Mouse (Mus musculus) limb, embryonic 15.5 days (tissue): Measurements from ENCODE around the gene Gimap4. TPM values are rescaled to one million over a fixed set of nuclear protein-coding genes. Genes with fewer than 3 reads are reported as not detected.
"Not testable (repeated sequence)": the region's sequence is repeated elsewhere in the genome, so short reads cannot be mapped to it uniquely, and the experiment has no call there.

Experiments used
- ATAC-seq: fragments of 200-750 bp; cut with Nextera tagmentation; 2 replicates; pipeline ENCODE4 v1.8.0; 2017; ENCODE audit warnings: low read depth, moderate TSS enrichment; ENCODE audit not compliant: insufficient number of reproducible peaks, low FRiP score, low TSS enrichment
- H3K27ac ChIP-seq: fragments of 300-500 bp; sonication (generic); 2 replicates; pipeline ENCODE4 v1.5.1; 2015; ENCODE audit warnings: moderate library complexity, mild to moderate bottlenecking, inconsistent platforms
- H3K27me3 ChIP-seq: fragments of 300-500 bp; sonication (generic); 2 replicates; pipeline ENCODE4 v1.6.1; 2015; ENCODE audit warnings: inconsistent platforms
- H3K36me3 ChIP-seq: fragments of 300-500 bp; sonication (generic); 2 replicates; pipeline ENCODE4 v1.6.1; 2015; ENCODE audit warnings: inconsistent platforms
- H3K4me1 ChIP-seq: fragments of 300-500 bp; sonication (generic); 2 replicates; pipeline ENCODE4 v1.6.1; 2015; ENCODE audit warnings: inconsistent platforms
- H3K4me2 ChIP-seq: fragments of 300-500 bp; sonication (generic); 2 replicates; pipeline ENCODE4 v1.6.1; 2015; ENCODE audit warnings: mild to moderate bottlenecking, inconsistent platforms
- H3K4me3 ChIP-seq: fragments of 300-500 bp; sonication (generic); 2 replicates; pipeline ENCODE4 v1.5.1; 2015; ENCODE audit warnings: mild to moderate bottlenecking, inconsistent platforms
- H3K9ac ChIP-seq: fragments of 300-500 bp; sonication (generic); 2 replicates; pipeline ENCODE4 v1.6.1; 2015; ENCODE audit warnings: inconsistent platforms
- H3K9me3 ChIP-seq: fragments of 300-500 bp; sonication (generic); 2 replicates; pipeline ENCODE4 v1.6.1; 2016; ENCODE audit warnings: inconsistent platforms
- WGBS: fragments of 180-500 bp; shearing (Covaris S2); methylation state at CpG from one replicate; pipeline ENCODE4 v1.1.7; 2015; 5-methylcytosine and 5-hydroxymethylcytosine counted together
- polyA plus RNA-seq: library from polyadenylated mRNA; unstranded; fragments of >200 nt; fragmentation: Nextera tagmentation; extraction: Ambion mirVana; gene quantifications from 2 replicates; pipeline ENCODE4 v1.2.1, GENCODE M21; 2015

Gene Gimap4
- polyA plus RNA-seq, 1 experiment from 2014 or later = 17.5 TPM

DNA sequence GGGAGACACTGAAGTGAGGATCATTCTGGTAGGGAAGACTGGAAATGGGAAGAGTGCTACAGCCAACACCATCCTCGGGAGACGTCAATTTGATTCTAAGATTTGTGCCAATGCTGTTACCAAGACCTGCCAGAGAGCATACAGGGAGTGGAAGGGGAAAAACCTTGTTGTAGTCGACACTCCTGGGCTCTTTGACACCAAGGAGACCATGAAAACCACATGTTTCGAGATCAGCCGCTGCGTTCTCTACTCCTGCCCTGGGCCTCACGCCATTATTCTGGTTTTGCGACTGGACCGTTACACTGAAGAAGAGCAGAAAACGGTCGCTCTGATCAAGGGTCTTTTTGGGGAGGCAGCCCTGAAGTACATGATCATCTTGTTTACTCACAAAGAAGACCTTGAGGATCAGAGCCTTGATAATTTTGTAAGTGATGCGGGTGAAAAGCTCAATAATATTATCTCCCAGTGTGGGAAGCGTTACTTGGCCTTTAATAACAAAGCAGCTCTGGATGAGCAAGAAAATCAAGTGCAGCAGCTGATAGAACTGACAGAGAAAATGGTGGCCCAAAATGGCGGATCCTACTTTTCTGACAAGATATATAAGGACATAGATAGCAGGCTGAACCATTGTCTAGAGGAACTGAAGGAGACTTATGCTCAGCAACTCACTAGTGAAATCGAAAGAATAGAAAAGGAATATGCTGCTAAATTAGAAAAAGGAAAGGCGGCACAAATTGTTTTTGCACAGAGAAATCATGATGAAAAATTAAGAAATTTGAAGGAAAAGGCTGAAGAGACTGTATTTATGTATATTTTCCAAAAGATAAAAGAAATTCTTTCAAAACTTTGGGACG, 6.6 kb upstream of the Gimap4 start:
- Histone ChIP-seq H3K4me3 (no peak overlapping the region), H3K36me3 (no peaks in the 10 kb centered on the region)

GRCm38 (mm10) chr6:48678391-48678790, 6.0 kb upstream of the Gimap4 start:
- H3K36me3 ChIP-seq = no peaks in the 10 kb centered on the region
- no peak overlapping the region for H3K4me3 ChIP-seq
- no peak overlapping the region for H3K27ac ChIP-seq
- no peak overlapping the region for H3K9ac ChIP-seq
- no peaks in the 10 kb centered on the region for H3K4me1 ChIP-seq
- H3K9me3 ChIP-seq = no peaks in the 10 kb centered on the region
- H3K27me3 ChIP-seq = no peaks in the 10 kb centered on the region
- H3K4me2 ChIP-seq = no peak overlapping the region
- 77% methylated on average over 4 of the region's 4 CpGs for WGBS
- no peak for ATAC-seq

More for the DNA sequence above, 6.6 kb upstream of the Gimap4 start:
- ATAC-seq = no peak
- H3K4me1 ChIP-seq = no peaks in the 10 kb centered on the region
- H3K9ac ChIP-seq = no peak overlapping the region
- H3K27ac ChIP-seq = no peak overlapping the region
- 90% methylated on average over 17 of the region's 17 CpGs for WGBS
- H3K4me2 ChIP-seq = no peak overlapping the region
- H3K27me3 ChIP-seq = no peaks in the 10 kb centered on the region
- no peaks in the 10 kb centered on the region for H3K9me3 ChIP-seq

DNA sequence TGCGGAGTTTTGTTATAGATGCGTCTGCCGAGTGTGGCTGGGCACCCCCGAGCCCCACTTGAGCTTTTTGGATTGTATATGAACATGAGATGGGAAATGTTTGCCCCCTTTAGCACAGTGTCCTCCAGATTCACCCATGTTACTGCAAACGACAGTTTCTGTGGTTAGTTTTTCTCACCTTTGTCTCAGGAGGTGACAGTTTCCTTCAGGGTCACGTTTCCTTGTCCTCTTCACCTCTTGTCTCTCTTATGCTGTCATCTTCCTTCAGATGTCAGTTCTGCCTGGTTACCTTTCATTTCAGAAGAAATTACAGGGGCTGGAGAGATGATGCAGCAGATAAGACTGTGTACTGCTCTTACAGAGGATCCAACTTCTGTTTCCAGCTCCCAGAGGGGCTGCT, 4.6 kb upstream of the Gimap4 start:
- Histone ChIP-seq H3K27ac (no peak overlapping the region), H3K4me3 (no peak overlapping the region), H3K4me1 (no peaks in the 10 kb centered on the region), H3K27me3 (no peaks in the 10 kb centered on the region), H3K36me3 (no peaks in the 10 kb centered on the region), H3K9ac (no peak overlapping the region), H3K9me3 (no peaks in the 10 kb centered on the region), H3K4me2 (no peak overlapping the region)
- ATAC-seq = no peak
- 77% methylated on average over 6 of the region's 6 CpGs for WGBS

- Histone ChIP-seq H3K27ac (no peak overlapping the region), H3K4me1 (no peaks in the 10 kb centered on the region), H3K4me3 (no peak overlapping the region), H3K9me3 (no peaks in the 10 kb centered on the region), H3K36me3 (no peaks in the 10 kb centered on the region), H3K9ac (no peak overlapping the region), H3K27me3 (no peaks in the 10 kb centered on the region), H3K4me2 (no peak overlapping the region)
- ATAC-seq = no peak
- WGBS = 77% methylated on average over 5 of the region's 5 CpGs
Observed at GRCm38 (mm10) chr6:48680421-48680820, 3.9 kb upstream of the Gimap4 start.

GRCm38 (mm10) chr6:48681472-48682090, 2.8 kb upstream of the Gimap4 start:
- no peaks in the 10 kb centered on the region for H3K4me1 ChIP-seq
- no peak overlapping the region for H3K4me3 ChIP-seq
- H3K36me3 ChIP-seq = no peaks in the 10 kb centered on the region
- 70% methylated on average over 3 of the region's 3 CpGs for WGBS
- no peak overlapping the region for H3K27ac ChIP-seq
- H3K27me3 ChIP-seq = no peaks in the 10 kb centered on the region
- ATAC-seq = no peak
- H3K9ac ChIP-seq = no peak overlapping the region
- no peak overlapping the region for H3K4me2 ChIP-seq
- H3K9me3 ChIP-seq = no peaks in the 10 kb centered on the region

DNA sequence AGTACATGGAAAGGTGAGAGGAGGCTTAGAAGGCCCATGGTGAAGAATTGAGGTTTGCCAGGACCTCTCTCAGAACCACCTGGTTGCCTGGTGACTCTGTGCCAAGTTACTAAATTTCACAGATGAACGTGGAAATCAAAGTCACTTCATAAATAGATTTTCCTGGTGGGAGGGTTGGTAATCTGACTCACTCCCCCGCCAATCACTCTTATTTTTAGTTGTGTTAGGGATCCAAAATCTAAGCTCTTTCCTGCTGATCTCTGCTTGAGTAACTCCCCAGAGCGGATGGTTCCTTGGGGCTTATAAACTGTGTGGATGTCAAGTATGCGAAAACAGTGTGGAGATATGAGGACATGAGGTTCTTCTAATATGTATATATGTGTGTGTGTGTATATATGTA, 2.1 kb upstream of the Gimap4 start:
- Histone ChIP-seq H3K4me2 (no peak overlapping the region), H3K27me3 (no peaks in the 10 kb centered on the region), H3K36me3 (no peaks in the 10 kb centered on the region), H3K4me3 (no peak overlapping the region), H3K9me3 (no peaks in the 10 kb centered on the region), H3K9ac (no peak overlapping the region), H3K27ac (no peak overlapping the region), H3K4me1 (no peaks in the 10 kb centered on the region)
- WGBS = 77% methylated on average over 4 of the region's 4 CpGs
- no peak for ATAC-seq

DNA sequence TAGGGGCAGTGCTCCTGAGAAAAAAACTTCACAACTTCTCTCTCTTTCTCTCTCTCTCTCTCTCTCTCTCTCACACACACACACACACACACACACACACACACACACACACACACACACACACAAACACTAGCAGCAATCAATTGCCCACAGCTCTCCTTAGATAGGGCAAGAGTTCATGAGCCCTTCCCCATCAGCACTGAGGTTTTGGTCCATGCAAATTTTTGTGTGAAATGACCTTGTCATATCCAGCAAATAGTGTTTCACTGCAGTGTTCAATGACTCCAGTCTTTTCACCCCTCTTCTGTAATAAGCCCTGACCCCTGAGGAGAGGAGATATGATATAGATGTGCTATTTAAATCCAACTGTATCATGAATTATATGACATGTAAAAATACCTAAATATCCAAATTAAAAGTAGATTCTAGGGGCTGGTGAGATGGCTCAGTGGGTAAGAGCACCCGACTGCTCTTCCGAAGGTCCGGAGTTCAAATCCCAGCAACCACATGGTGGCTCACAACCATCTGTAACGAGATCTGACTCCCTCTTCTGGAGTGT, 1.0 kb upstream of the Gimap4 start:
- H3K27ac ChIP-seq, ATAC-seq, H3K36me3 ChIP-seq, H3K4me2 ChIP-seq, H3K9me3 ChIP-seq, H3K9ac ChIP-seq, H3K27me3 ChIP-seq, H3K4me1 ChIP-seq, H3K4me3 ChIP-seq: not testable (repeated sequence)
- WGBS = 97% methylated on average over 4 of the region's 4 CpGs

- no peak overlapping the region for H3K27ac ChIP-seq
- H3K9me3 ChIP-seq = no peaks in the 10 kb centered on the region
- H3K4me1 ChIP-seq = no peaks in the 10 kb centered on the region
- H3K36me3 ChIP-seq = no peaks in the 10 kb centered on the region
- ATAC-seq = no peak
- no peak overlapping the region for H3K4me3 ChIP-seq
- no peaks in the 10 kb centered on the region for H3K27me3 ChIP-seq
- WGBS = 67% methylated on average over 4 of the region's 4 CpGs
- no peak overlapping the region for H3K9ac ChIP-seq
- H3K4me2 ChIP-seq = no peak overlapping the region
Observed at GRCm38 (mm10) chr6:48684806-48685205, 457 bp downstream of the Gimap4 start.

DNA sequence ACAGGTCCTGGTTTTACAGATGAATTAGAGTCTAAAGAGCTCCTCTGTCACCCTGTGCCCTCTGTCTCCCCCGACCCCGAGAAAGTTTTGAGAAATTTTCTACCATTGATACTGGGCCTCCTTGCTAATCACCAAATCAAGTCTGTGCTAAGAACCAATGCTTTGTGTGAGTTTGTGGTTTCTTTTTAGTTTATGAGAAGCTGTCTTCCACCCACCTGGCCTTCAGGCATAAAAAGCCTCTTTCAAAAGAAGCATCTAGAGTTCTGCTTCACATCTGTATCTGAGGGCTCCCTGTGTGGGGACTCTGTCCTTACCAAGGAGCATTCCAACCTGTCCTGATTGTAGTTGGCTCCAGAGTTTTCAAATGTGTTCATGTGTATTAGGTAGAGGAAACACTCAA, 902 bp downstream of the Gimap4 start:
- no peak overlapping the region for H3K27ac ChIP-seq
- WGBS = 76% methylated on average over 2 of the region's 2 CpGs
- no peaks in the 10 kb centered on the region for H3K27me3 ChIP-seq

GRCm38 (mm10) chr6:48685694-48686665, 1.6 kb downstream of the Gimap4 start:
- Histone ChIP-seq H3K27me3 (no peaks in the 10 kb centered on the region), H3K4me1 (no peaks in the 10 kb centered on the region), H3K9me3 (no peaks in the 10 kb centered on the region), H3K9ac (no peak overlapping the region), H3K27ac (no peak overlapping the region), H3K36me3 (no peaks in the 10 kb centered on the region), H3K4me3 (no peak overlapping the region), H3K4me2 (no peak overlapping the region)
- WGBS = 85% methylated on average over 7 of the region's 7 CpGs
- ATAC-seq = no peak

More for the DNA sequence above, 902 bp downstream of the Gimap4 start:
- Histone ChIP-seq H3K9ac (no peak overlapping the region), H3K9me3 (no peaks in the 10 kb centered on the region), H3K36me3 (no peaks in the 10 kb centered on the region), H3K4me1 (no peaks in the 10 kb centered on the region), H3K4me2 (no peak overlapping the region), H3K4me3 (no peak overlapping the region)
- ATAC-seq = no peak

DNA sequence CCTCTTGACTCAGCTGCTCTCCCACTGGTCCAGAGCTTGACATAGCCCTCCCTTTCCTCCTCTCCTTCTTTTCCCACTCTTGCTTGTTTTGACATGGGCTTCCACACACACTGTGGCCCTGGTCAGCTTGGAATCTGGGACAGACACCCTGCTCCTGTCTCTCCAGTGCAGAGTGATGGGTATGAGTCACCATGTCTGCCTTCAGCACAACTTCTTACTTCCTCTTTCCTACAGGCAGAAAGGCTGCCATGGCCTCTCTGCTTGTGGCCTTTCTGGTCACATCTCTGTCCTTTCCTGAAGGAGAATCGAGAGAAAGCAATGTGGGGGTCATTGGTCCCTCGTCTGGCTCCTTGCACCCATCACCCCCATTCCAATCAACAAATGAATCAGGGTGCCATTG, 2.7 kb downstream of the Gimap4 start:
- H3K27ac ChIP-seq = no peak overlapping the region
- 55% methylated on average over 2 of the region's 2 CpGs for WGBS
- no peaks in the 10 kb centered on the region for H3K4me1 ChIP-seq
- H3K9me3 ChIP-seq = no peaks in the 10 kb centered on the region
- no peak overlapping the region for H3K4me2 ChIP-seq
- H3K36me3 ChIP-seq = no peaks in the 10 kb centered on the region
- no peak overlapping the region for H3K9ac ChIP-seq
- no peak overlapping the region for H3K4me3 ChIP-seq
- no peaks in the 10 kb centered on the region for H3K27me3 ChIP-seq
- no peak for ATAC-seq
